In the genomic region with DNA sequence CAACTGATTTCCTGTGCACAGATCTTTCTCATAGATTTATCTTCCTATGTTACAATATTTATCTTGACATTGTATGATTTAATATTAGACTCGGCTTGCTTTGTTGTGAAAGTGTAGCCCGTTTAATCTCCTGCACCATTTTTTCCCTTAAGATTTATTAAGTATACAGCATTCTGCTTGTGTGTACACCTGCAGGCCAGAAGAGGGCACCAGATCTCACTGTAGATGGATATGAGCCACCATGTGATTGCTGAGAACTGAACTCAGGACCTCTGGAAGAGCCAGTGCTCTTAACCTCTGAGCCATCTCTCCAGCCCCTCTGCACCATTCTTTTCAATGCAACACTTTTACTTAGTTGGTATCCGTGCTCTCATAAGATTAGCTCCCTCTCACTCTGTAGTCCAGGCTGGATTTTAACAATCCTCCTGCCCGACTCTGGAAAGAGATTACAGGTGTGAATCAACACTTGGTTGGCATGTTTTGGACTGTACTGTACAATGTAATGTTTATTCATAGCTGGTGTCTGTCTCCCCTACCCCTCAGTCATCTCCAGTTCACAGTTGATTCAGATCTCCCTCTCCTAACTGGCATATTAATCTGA, we compare ENCODE assay signal across 14 mouse cellular contexts. TPM values are rescaled to one million over a fixed set of nuclear protein-coding genes. Genes with fewer than 3 reads are reported as not detected.
DNase-seq lines count a peak whose midpoint lies in the region; ATAC-seq and TF ChIP-seq lines count a peak whose summit lies in the region.
"Had no signal": no experiment of that assay in that cellular context is flagged by ENCODE, and none has a peak within 500 bp of the region (broad histone marks: within the 10 kb centered on the region; RNA-seq: fewer than 3 reads in every experiment).

No protein-coding gene starts in this region.

- peaks cover 3% of the 10 kb centered on the region; the same call in 1 of the 2 replicates for H3K36me3 ChIP-seq in kidney, postnatal 0 days (ENCODE audit: insufficient read depth, low read length)

- no peak overlapping the region for H3K9ac ChIP-seq in kidney, postnatal 0 days (ENCODE audit: low read depth, low read length)
- H3K9ac ChIP-seq: kidney, embryonic 15.5 days; neural tube, embryonic 12.5 days had no signal

- no peak overlapping the region for H3K4me2 ChIP-seq in kidney, postnatal 0 days (ENCODE audit: low read length)
- H3K4me2 ChIP-seq: kidney, embryonic 15.5 days; neural tube, embryonic 12.5 days had no signal

- peak; percentile 37 for DNase-seq in CD4-positive, CD25-positive, alpha-beta regulatory T cell, adult 2 months (ENCODE audit: low read depth, low spot score)
- DNase-seq in kidney, postnatal 0 days (ENCODE audit: low spot score): no peak
- no peak for DNase-seq in kidney, adult 11 months
- peak; percentile 14 for DNase-seq in CD4-positive helper T cell, adult 2 months (ENCODE audit: low read depth, low spot score)
- DNase-seq in brain, embryonic 14.5 days (ENCODE audit: low read depth): no peak
- DNase-seq in ovary, adult 18-20 months (ENCODE audit: low spot score): no peak
- no peak for DNase-seq in left cerebral cortex, postnatal 25 days (ENCODE audit: low spot score in 2 of 2)
- DNase-seq: cerebellum, postnatal 36 days; layer of hippocampus, postnatal 36 days; right cerebral cortex, postnatal 25 days had no signal

- no peaks in the 10 kb centered on the region for H3K4me1 ChIP-seq in kidney, postnatal 0 days (replicated peaks; ENCODE audit: insufficient read depth, low read length)
- H3K4me1 ChIP-seq: kidney, embryonic 15.5 days; midbrain, embryonic 10.5 days; neural tube, embryonic 12.5 days had no signal

- WGBS in kidney, postnatal 0 days: 91% methylated on average over 4 of the region's 4 CpGs

- no peak for TF ChIP-seq POLR2A in brain, embryonic 14.5 days (IDR thresholded peaks at IDR 0.05; ENCODE audit: borderline replicate concordance, extremely low read depth, insufficient read depth, insufficient read length, poor library complexity, severe bottlenecking)

- H3K9me3 ChIP-seq in kidney, postnatal 0 days (replicated peaks; ENCODE audit: low read length): no peaks in the 10 kb centered on the region
- H3K9me3 ChIP-seq: kidney, embryonic 15.5 days; midbrain, embryonic 10.5 days; neural tube, embryonic 12.5 days had no signal

- intact Hi-C loops in left cerebral cortex, postnatal 25 days (cut with DNase I): no loop called here

- ATAC-seq in CD4-positive, CD25-positive, alpha-beta regulatory T cell, adult 4 months: no peak
- no peak for ATAC-seq in kidney, postnatal 0 days (replicated peaks; ENCODE audit: low FRiP score, low read depth)

- no peak overlapping the region for H3K27ac ChIP-seq in kidney, postnatal 0 days
- H3K27ac ChIP-seq: kidney, embryonic 15.5 days; midbrain, embryonic 10.5 days; neural tube, embryonic 12.5 days had no signal

- no peaks in the 10 kb centered on the region for H3K27me3 ChIP-seq in kidney, postnatal 0 days (ENCODE audit: insufficient read depth, low read length)
- H3K27me3 ChIP-seq: kidney, embryonic 15.5 days; neural tube, embryonic 12.5 days had no signal

- peak; percentile 59 for TF ChIP-seq CTCF in kidney, postnatal 0 days (IDR thresholded peaks at IDR 0.05; ENCODE audit: low read depth)
- TF ChIP-seq CTCF in brain, embryonic 14.5 days (IDR thresholded peaks at IDR 0.05; ENCODE audit: borderline replicate concordance, extremely low read depth, insufficient read depth, insufficient read length): peak; percentile 10; the same call in 1 of the 2 replicates

- H3K4me3 ChIP-seq in kidney, postnatal 0 days (replicated peaks; ENCODE audit: low read depth, low read length): no peak overlapping the region
- H3K4me3 ChIP-seq: kidney, embryonic 15.5 days; midbrain, embryonic 10.5 days; neural tube, embryonic 12.5 days had no signal

RNA-seq across cellular contexts. Expression of gene Dek, which starts 25.0 kb away (rescaled TPM):
- polyA plus RNA-seq in CD4-positive, CD25-positive, alpha-beta regulatory T cell, adult 4 months (2017; shearing (Covaris generic)): 100 to 1,000 TPM in 1 of 2 experiments, 10 to 100 TPM in 1; 86.7 to 104 TPM
- polyA plus RNA-seq in kidney, postnatal 0 days (2015; fragmentation: Nextera tagmentation; extraction: Ambion mirVana): 185 and 187 TPM in 2 replicates
- 66.4 and 66.6 TPM in 2 replicates for polyA plus RNA-seq in brain, embryonic 14.5 days (2012; rRNA removed)
- 10 to 100 TPM; 47.7 to 48.5 TPM for total RNA-seq in left cerebral cortex, postnatal 25 days (2021)

RNA-seq across cellular contexts. Expression of gene Tpmt, which starts 36.5 kb away (rescaled TPM):
- 1 to 10 TPM; 4.1 to 9.2 TPM for polyA plus RNA-seq in CD4-positive, CD25-positive, alpha-beta regulatory T cell, adult 4 months (2017; shearing (Covaris generic))
- polyA plus RNA-seq in kidney, postnatal 0 days (2015; fragmentation: Nextera tagmentation; extraction: Ambion mirVana): 55.3 and 55.8 TPM in 2 replicates
- 14.7 and 18.8 TPM in 2 replicates for polyA plus RNA-seq in brain, embryonic 14.5 days (2012; rRNA removed)
- 10 to 100 TPM in 1 of 2 experiments, 1 to 10 TPM in 1; 7.3 to 10.4 TPM for total RNA-seq in left cerebral cortex, postnatal 25 days (2021)

RNA-seq across cellular contexts. Expression of gene Kdm1b, which starts 37.7 kb away (rescaled TPM):
- 10 to 100 TPM; 18.3 to 31.2 TPM for polyA plus RNA-seq in CD4-positive, CD25-positive, alpha-beta regulatory T cell, adult 4 months (2017; shearing (Covaris generic))
- 11.6 and 12.9 TPM in 2 replicates for polyA plus RNA-seq in kidney, postnatal 0 days (2015; fragmentation: Nextera tagmentation; extraction: Ambion mirVana)
- 20.9 and 21.0 TPM in 2 replicates for polyA plus RNA-seq in brain, embryonic 14.5 days (2012; rRNA removed)
- 1 to 10 TPM; 5.7 to 8.7 TPM for total RNA-seq in left cerebral cortex, postnatal 25 days (2021)

RNA-seq across cellular contexts. Expression of gene Rnf144b, which starts 41.5 kb away (rescaled TPM):
- under 1 TPM in 1 of 2 experiments, not detected in 1; 0.08 TPM for polyA plus RNA-seq in CD4-positive, CD25-positive, alpha-beta regulatory T cell, adult 4 months (2017; shearing (Covaris generic))
- polyA plus RNA-seq in kidney, postnatal 0 days (2015; fragmentation: Nextera tagmentation; extraction: Ambion mirVana): 1.1 and 1.6 TPM in 2 replicates
- 1.0 and 2.2 TPM in 2 replicates for polyA plus RNA-seq in brain, embryonic 14.5 days (2012; rRNA removed)
- 10 to 100 TPM; 19.1 to 21.0 TPM for total RNA-seq in left cerebral cortex, postnatal 25 days (2021)

Comparison
In these comparisons a context has a peak if more than half of its experiments do, and no peak if none do; other contexts are left out.
1. DNase-seq: peak in CD4-positive, CD25-positive, alpha-beta regulatory T cell, adult 2 months (single experiment) and CD4-positive helper T cell, adult 2 months (single experiment); none in kidney, postnatal 0 days (single experiment), kidney, adult 11 months (single experiment), brain, embryonic 14.5 days (single experiment), ovary, adult 18-20 months (single experiment) and left cerebral cortex, postnatal 25 days (0 of 2).